ENCODE assay signal across 8 mouse cellular contexts in genomic region chr15:82898141-82898739, GRCm38 (mm10).
DNase-seq lines count a peak whose midpoint lies in the region; ATAC-seq and TF ChIP-seq lines count a peak whose summit lies in the region.

No protein-coding gene starts in this region.

- no peak for DNase-seq in lung, embryonic 14.5 days
- no peak for DNase-seq in lung, postnatal 36 days
- DNase-seq in embryonic facial prominence, embryonic 14.5 days (ENCODE audit: low spot score): no peak
- no peak for DNase-seq in cerebellum, postnatal 25 days
- DNase-seq in thymus, postnatal 4 days: no peak
- DNase-seq in left cerebral cortex, postnatal 4 days: no peak

- peak overlapping the region; percentile 73 for H3K4me2 ChIP-seq in lung, embryonic 14.5 days
- H3K4me2 ChIP-seq in embryonic facial prominence, embryonic 14.5 days (ENCODE audit: low read depth, low read length): peak overlapping the region; percentile 86
- H3K4me2 ChIP-seq in intestine, embryonic 16.5 days (ENCODE audit: low read depth, low read length): peak overlapping the region; percentile 84
- peak overlapping the region; percentile 97 for H3K4me2 ChIP-seq in neural tube, embryonic 13.5 days

- H3K27ac ChIP-seq in lung, embryonic 14.5 days (ENCODE audit: low read depth): 0 out of 2 replicates have a peak overlapping the region, but pooled peaks have one; percentile 31
- H3K27ac ChIP-seq in embryonic facial prominence, embryonic 14.5 days (replicated peaks; ENCODE audit: low read depth, low read length): peak overlapping the region; percentile 91; the same call in 1 of the 2 replicates
- peak overlapping the region; percentile 94; the same call in 1 of the 2 replicates for H3K27ac ChIP-seq in intestine, embryonic 16.5 days (ENCODE audit: low read length)
- H3K27ac ChIP-seq in neural tube, embryonic 13.5 days (replicated peaks): peak overlapping the region; percentile 93

- intact Hi-C loops in left cerebral cortex, postnatal 4 days (cut with DNase I): no loop called here

- H3K4me3 ChIP-seq in lung, embryonic 14.5 days (ENCODE audit: low read depth, low read length): peak overlapping the region; percentile 96
- peak overlapping the region; percentile 98 for H3K4me3 ChIP-seq in embryonic facial prominence, embryonic 14.5 days (ENCODE audit: low read depth, low read length)
- H3K4me3 ChIP-seq in intestine, embryonic 16.5 days (ENCODE audit: low read length): peak overlapping the region; percentile 100
- peak overlapping the region; percentile 97 for H3K4me3 ChIP-seq in neural tube, embryonic 13.5 days

- H3K9me3 ChIP-seq in lung, embryonic 14.5 days (ENCODE audit: low read depth, low read length): no peaks in the 10 kb centered on the region
- H3K9me3 ChIP-seq in embryonic facial prominence, embryonic 14.5 days (ENCODE audit: control insufficient read depth, low read length): no peaks in the 10 kb centered on the region
- H3K9me3 ChIP-seq in intestine, embryonic 16.5 days (ENCODE audit: control insufficient read depth, low read length): no peaks in the 10 kb centered on the region
- no peaks in the 10 kb centered on the region for H3K9me3 ChIP-seq in neural tube, embryonic 13.5 days

- peaks cover 19% of the 10 kb centered on the region for H3K4me1 ChIP-seq in lung, embryonic 14.5 days (ENCODE audit: insufficient read depth)
- H3K4me1 ChIP-seq in embryonic facial prominence, embryonic 14.5 days (ENCODE audit: control insufficient read depth, insufficient read depth, low read length): peaks cover 25% of the 10 kb centered on the region
- H3K4me1 ChIP-seq in intestine, embryonic 16.5 days (ENCODE audit: control insufficient read depth, insufficient read depth, low read length): peaks cover 25% of the 10 kb centered on the region
- H3K4me1 ChIP-seq in neural tube, embryonic 13.5 days (replicated peaks): peaks cover 59% of the 10 kb centered on the region

- 14% methylated on average over 11 of the region's 11 CpGs for WGBS in lung, embryonic 14.5 days
- 9% methylated on average over 11 of the region's 11 CpGs for WGBS in embryonic facial prominence, embryonic 14.5 days
- WGBS in intestine, embryonic 16.5 days: 17% methylated on average over 11 of the region's 11 CpGs
- WGBS in neural tube, embryonic 13.5 days: 17% methylated on average over 11 of the region's 11 CpGs

- ATAC-seq in lung, embryonic 14.5 days (ENCODE audit: insufficient read depth): no peak
- ATAC-seq in embryonic facial prominence, embryonic 14.5 days (ENCODE audit: low read depth): no peak
- ATAC-seq in intestine, embryonic 16.5 days: no peak
- ATAC-seq in neural tube, embryonic 13.5 days (ENCODE audit: low read depth): no peak

- TF ChIP-seq CTCF in lung, embryonic 14.5 days (IDR thresholded peaks at IDR 0.05; ENCODE audit: low read depth): no peak

- no peaks in the 10 kb centered on the region for H3K27me3 ChIP-seq in lung, embryonic 14.5 days (ENCODE audit: insufficient read depth, low read length)
- H3K27me3 ChIP-seq in embryonic facial prominence, embryonic 14.5 days (replicated peaks; ENCODE audit: control insufficient read depth, insufficient read depth, low read length): no peaks in the 10 kb centered on the region
- no peaks in the 10 kb centered on the region for H3K27me3 ChIP-seq in intestine, embryonic 16.5 days (replicated peaks; ENCODE audit: control insufficient read depth, insufficient read depth, low read length)
- H3K27me3 ChIP-seq in neural tube, embryonic 13.5 days: peaks cover 18% of the 10 kb centered on the region

- H3K36me3 ChIP-seq in lung, embryonic 14.5 days (ENCODE audit: insufficient read depth): no peaks in the 10 kb centered on the region
- H3K36me3 ChIP-seq in embryonic facial prominence, embryonic 14.5 days (ENCODE audit: control insufficient read depth, insufficient read depth, low read length): no peaks in the 10 kb centered on the region
- no peaks in the 10 kb centered on the region for H3K36me3 ChIP-seq in intestine, embryonic 16.5 days (ENCODE audit: control insufficient read depth, insufficient read depth, low read length)
- H3K36me3 ChIP-seq in neural tube, embryonic 13.5 days: no peaks in the 10 kb centered on the region

- peak overlapping the region; percentile 90 for H3K9ac ChIP-seq in lung, embryonic 14.5 days
- peak overlapping the region; percentile 89 for H3K9ac ChIP-seq in embryonic facial prominence, embryonic 14.5 days (ENCODE audit: low read depth, low read length)
- peak overlapping the region; percentile 93 for H3K9ac ChIP-seq in intestine, embryonic 16.5 days (ENCODE audit: low read depth, low read length)
- peak overlapping the region; percentile 98 for H3K9ac ChIP-seq in neural tube, embryonic 13.5 days

Comparison
In these comparisons a context has a peak if more than half of its experiments do, and no peak if none do; other contexts are left out.
1. H3K27ac ChIP-seq: peak in every context shown above with its lines; median percentile 94 in intestine, embryonic 16.5 days; 93 in neural tube, embryonic 13.5 days; 91 in embryonic facial prominence, embryonic 14.5 days; 31 in lung, embryonic 14.5 days.